Mouse (Mus musculus) hindbrain, embryonic 14.5 days (tissue): Measurements from ENCODE around the gene Rasa2. TPM values are rescaled to one million over a fixed set of nuclear protein-coding genes. Genes with fewer than 3 reads are reported as not detected.

Source experiments
- ATAC-seq: fragments of 200-750 bp; cut with Nextera tagmentation; 2 replicates; pipeline ENCODE4 v1.8.0; 2017; ENCODE audit warnings: moderate number of reproducible peaks, mild to moderate bottlenecking, moderate TSS enrichment, moderate library complexity; ENCODE audit not compliant: low FRiP score
- DNase-seq: peaks from one replicate; pipeline ENCODE4 v3.0.0-alpha.2; 2015; ENCODE audit warnings: low spot score
- H3K27ac ChIP-seq: fragments of 300-500 bp; sonication (generic); 2 replicates; pipeline ENCODE4 v1.5.1; 2014; ENCODE audit warnings: mild to moderate bottlenecking, moderate library complexity
- H3K27me3 ChIP-seq: fragments of 300-500 bp; sonication (generic); 2 replicates; pipeline ENCODE4 v1.6.1; 2014; ENCODE audit warnings: mild to moderate bottlenecking, low read length, mixed read lengths; ENCODE audit not compliant: control insufficient read depth, insufficient read depth
- H3K36me3 ChIP-seq: fragments of 300-500 bp; sonication (generic); replicated peaks from 2 replicates; pipeline ENCODE4 v1.6.1; 2014; ENCODE audit not compliant: control insufficient read depth, insufficient read depth
- H3K4me1 ChIP-seq: fragments of 300-500 bp; sonication (generic); replicated peaks from 2 replicates; pipeline ENCODE4 v1.6.1; 2014; ENCODE audit warnings: antibody characterized with exemption, low read length, mixed read lengths; ENCODE audit not compliant: control insufficient read depth, insufficient read depth
- H3K4me2 ChIP-seq: fragments of 300-500 bp; sonication (generic); replicated peaks from 2 replicates; pipeline ENCODE4 v1.6.1; 2014; ENCODE audit warnings: mild to moderate bottlenecking, moderate library complexity
- H3K4me3 ChIP-seq: fragments of 300-500 bp; sonication (generic); replicated peaks from 2 replicates; pipeline ENCODE4 v1.5.1; 2014; ENCODE audit warnings: mild to moderate bottlenecking, low read length
- H3K9ac ChIP-seq: fragments of 300-500 bp; sonication (generic); 2 replicates; pipeline ENCODE4 v1.6.1; 2014
- H3K9me3 ChIP-seq: fragments of 300-500 bp; sonication (generic); 2 replicates; pipeline ENCODE4 v1.6.1; 2016; ENCODE audit warnings: low read length; ENCODE audit not compliant: control insufficient read depth
- WGBS: fragments of 180-500 bp; shearing (Covaris S2); extraction: QIAGEN DNeasy Blood & Tissue Kit; methylation state at CpG from one replicate; pipeline ENCODE4 v1.1.7; 2014; 5-methylcytosine and 5-hydroxymethylcytosine counted together
- polyA plus RNA-seq: library from polyadenylated mRNA; unstranded; fragments of >200 nt; fragmentation: Nextera tagmentation; extraction: Ambion mirVana; gene quantifications from 2 replicates; pipeline ENCODE4 v1.2.1, GENCODE M21; 2014

The Rasa2 gene
- polyA plus RNA-seq, 1 experiment from 2014 or later = 21.1 TPM

DNA sequence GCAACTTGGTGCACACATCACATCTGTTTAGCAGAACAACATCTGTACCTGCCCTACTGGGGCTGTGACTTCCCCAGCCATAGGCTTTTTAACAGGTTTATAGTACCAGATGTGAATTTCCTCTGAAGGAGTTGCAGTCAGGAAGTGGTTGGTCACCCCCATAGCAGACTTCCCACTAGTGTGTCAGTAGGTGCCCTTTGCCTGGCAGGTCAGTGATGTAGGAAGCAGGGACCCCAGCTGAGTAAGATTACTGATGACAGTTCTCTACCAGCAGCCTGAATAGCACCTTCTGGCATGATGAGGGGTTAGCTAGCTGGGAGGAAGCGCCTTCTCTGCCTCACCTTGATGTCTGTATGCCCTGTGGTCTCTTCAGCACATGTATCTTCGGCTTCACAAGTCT lies 2.4 kb upstream of the Rasa2 start:
- H3K4me2 ChIP-seq = no peak overlapping the region
- 89% methylated on average over 2 of the region's 2 CpGs for WGBS
- H3K4me1 ChIP-seq = peaks cover 7% of the 10 kb centered on the region; the same call in 1 of the 2 replicates
- ATAC-seq = no peak
- H3K36me3 ChIP-seq = no peaks in the 10 kb centered on the region
- no peak overlapping the region for H3K4me3 ChIP-seq
- H3K27me3 ChIP-seq = no peaks in the 10 kb centered on the region
- no peak overlapping the region for H3K9ac ChIP-seq
- no peaks in the 10 kb centered on the region for H3K9me3 ChIP-seq
- no peak overlapping the region for H3K27ac ChIP-seq
- DNase-seq = no peak

DNA sequence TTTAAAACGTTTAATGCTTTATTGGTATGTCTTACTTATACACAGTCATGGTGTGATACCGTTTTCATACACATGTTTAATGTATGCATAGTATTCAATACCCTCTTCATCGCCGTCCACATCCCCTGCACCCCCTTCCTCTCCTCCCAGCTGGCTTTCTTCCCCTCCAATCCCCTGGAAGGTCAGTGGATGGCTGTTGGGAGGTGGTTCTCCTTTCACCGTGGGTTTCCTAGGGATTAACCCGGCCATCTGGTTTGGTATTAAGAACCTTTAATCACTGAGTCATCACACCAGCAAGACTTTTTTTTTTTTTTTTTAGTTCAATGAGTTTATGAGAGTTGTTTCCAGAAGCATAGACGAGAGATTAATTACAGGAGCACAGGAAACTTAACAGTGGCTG lies 1.3 kb upstream of the Rasa2 start:
- H3K27me3 ChIP-seq = no peaks in the 10 kb centered on the region
- H3K27ac ChIP-seq = no peak overlapping the region
- DNase-seq (no peak), ATAC-seq (no peak)
- peaks cover 7% of the 10 kb centered on the region; the same call in 1 of the 2 replicates for H3K4me1 ChIP-seq
- H3K4me2 ChIP-seq = no peak overlapping the region
- H3K4me3 ChIP-seq = no peak overlapping the region
- H3K36me3 ChIP-seq = no peaks in the 10 kb centered on the region
- no peak overlapping the region for H3K9ac ChIP-seq
- 54% methylated on average over 7 of the region's 7 CpGs for WGBS
- no peaks in the 10 kb centered on the region for H3K9me3 ChIP-seq

DNA sequence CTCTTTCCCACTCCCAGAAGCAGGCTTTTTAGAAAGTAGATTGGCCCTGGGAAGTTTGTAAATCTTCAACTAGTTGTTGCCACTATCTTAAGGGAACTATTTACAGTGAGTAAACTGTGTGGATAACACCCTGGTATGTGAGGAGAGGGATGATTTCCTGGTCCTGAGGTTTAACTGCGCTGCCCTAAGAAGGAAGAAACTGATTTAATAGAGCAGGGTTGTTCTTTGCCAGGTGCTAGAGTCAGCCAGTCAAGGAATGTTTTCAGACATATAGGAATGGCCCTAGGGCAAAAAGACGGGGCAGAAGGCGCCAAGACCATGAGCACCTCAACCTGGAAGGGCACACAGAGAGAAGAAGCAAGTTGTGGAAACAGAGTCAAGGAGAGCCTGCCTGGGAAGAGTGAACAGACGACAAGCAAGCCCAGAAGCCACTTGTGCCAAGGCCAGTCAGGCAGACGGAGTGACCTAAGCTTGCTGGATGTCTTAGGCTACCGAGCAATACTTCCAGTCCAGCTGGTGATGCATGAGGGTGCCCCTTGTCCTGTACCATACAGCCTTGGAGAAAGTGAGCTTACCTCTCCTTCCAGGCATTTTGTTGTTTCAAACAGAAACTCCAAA lies 765 bp upstream of the Rasa2 start:
- 56% methylated on average over 6 of the region's 6 CpGs for WGBS
- Histone ChIP-seq H3K4me2 (peak overlapping the region; percentile 59), H3K4me3 (peak overlapping the region; percentile 99; the same call in 1 of the 2 replicates), H3K27ac (no peak overlapping the region), H3K4me1 (peaks cover 7% of the 10 kb centered on the region; the same call in 1 of the 2 replicates), H3K9ac (no peak overlapping the region), H3K36me3 (no peaks in the 10 kb centered on the region), H3K27me3 (no peaks in the 10 kb centered on the region), H3K9me3 (no peaks in the 10 kb centered on the region)
- ATAC-seq = no peak
- no peak for DNase-seq

DNA sequence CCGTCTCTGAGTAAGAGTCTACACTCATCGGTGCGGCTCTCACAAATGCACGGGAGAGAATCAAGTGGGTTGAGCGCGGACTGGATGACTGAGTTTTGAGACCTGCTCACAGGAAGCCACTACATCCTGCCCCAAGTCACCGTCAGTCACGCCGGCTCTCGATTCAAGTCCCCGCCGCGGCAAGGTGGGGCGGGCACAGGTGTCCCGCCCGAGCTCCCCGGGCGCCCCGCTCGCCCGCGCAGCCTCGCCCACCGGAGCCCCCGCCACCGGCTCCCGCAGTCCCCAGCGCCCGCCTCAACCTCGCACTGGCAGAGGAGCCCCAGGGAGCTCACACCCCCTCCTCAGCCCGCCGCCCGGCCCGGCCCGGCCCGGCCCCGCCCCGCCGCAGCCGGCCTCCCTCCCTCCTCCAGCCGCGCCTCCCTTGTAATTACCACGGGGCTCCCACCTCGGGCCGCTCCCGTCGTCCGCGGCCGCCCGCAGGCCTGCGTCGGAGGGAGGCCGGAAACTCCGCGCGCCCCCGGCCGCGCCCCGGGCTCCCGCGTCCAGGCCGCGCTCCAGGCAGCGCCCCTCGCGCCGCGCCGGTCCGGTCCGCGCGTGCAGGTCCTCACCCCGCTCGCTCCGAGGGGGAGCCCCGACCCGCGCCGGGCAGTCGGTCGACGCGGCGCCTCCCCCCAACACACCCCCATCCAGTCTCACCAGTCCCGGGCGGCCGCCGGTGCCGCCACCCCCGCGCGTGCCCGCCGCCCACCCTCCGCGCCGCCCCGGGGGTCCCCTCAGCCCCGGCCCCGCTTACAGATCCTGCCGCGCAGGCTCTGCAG lies 637 bp downstream of the Rasa2 start:
- peak overlapping the region; percentile 98 for H3K9ac ChIP-seq
- H3K27ac ChIP-seq = peak overlapping the region; percentile 96
- H3K4me3 ChIP-seq = peak overlapping the region; percentile 99
- 1% methylated on average over 46 of the region's 105 CpGs for WGBS
- peak overlapping the region; percentile 59 for H3K4me2 ChIP-seq
- DNase-seq (peak; percentile 53), ATAC-seq (peak; percentile 87)
- H3K27me3 ChIP-seq = no peaks in the 10 kb centered on the region
- H3K36me3 ChIP-seq = no peaks in the 10 kb centered on the region
- no peaks in the 10 kb centered on the region for H3K9me3 ChIP-seq
- peaks cover 7% of the 10 kb centered on the region; the same call in 1 of the 2 replicates for H3K4me1 ChIP-seq

DNA sequence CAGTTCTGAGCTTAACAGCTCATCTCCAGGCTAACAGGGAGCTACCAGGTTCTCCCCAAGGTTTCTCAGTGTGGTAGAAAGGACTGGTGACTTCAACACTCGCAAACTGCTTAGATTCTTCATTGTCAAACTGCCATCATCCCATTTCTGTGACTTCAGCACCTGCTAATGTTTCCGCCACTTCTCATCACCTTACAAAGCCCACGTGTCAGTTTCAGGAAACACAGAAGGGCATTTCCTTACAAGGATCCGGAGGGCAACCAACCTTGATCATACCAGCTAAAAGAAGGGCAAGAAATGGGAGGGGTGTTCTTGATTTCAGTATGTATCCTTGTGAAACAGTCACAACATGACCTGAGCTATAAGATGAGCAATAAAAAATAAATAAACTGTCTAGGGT lies 2.3 kb downstream of the Rasa2 start:
- WGBS = 71% methylated on average over 4 of the region's 4 CpGs
- no peak for DNase-seq
- H3K4me3 ChIP-seq = no peak overlapping the region
- ATAC-seq = no peak
- H3K9ac ChIP-seq = no peak overlapping the region
- no peak overlapping the region for H3K4me2 ChIP-seq
- no peaks in the 10 kb centered on the region for H3K27me3 ChIP-seq
- peaks cover 7% of the 10 kb centered on the region; the same call in 1 of the 2 replicates for H3K4me1 ChIP-seq
- H3K9me3 ChIP-seq = no peaks in the 10 kb centered on the region
- H3K36me3 ChIP-seq = no peaks in the 10 kb centered on the region
- no peak overlapping the region for H3K27ac ChIP-seq

DNA sequence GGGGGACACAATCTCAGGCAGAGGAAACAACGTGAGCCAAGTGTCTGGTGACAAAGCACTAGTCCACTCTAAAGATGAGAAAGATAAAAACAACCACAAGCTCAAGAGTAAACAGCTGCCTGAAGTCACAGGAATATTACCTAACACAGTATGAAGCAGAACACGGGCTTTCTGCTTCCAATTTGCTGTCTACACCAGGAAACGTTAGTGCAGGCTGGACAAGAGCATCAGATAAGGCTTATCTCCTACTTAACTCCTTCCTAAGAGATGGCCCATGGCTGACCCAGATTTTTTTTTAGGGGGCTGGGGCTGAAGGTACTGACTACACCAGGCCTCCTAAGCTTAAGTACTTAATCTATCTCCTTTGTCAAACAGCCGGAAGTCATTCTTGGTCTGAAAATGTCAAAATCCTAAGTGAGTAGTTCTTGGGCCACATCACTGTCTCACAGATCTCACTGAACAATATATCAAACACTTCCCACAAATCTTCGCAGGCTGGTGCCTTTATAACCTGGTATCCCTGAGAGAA lies 3.8 kb downstream of the Rasa2 start:
- no peaks in the 10 kb centered on the region for H3K27me3 ChIP-seq
- peaks cover 7% of the 10 kb centered on the region; the same call in 1 of the 2 replicates for H3K4me1 ChIP-seq
- ATAC-seq = no peak
- DNase-seq = no peak
- no peak overlapping the region for H3K4me2 ChIP-seq
- 61% methylated on average over 5 of the region's 5 CpGs for WGBS
- H3K9ac ChIP-seq = no peak overlapping the region
- H3K9me3 ChIP-seq = no peaks in the 10 kb centered on the region
- no peaks in the 10 kb centered on the region for H3K36me3 ChIP-seq
- no peak overlapping the region for H3K4me3 ChIP-seq
- no peak overlapping the region for H3K27ac ChIP-seq

DNA sequence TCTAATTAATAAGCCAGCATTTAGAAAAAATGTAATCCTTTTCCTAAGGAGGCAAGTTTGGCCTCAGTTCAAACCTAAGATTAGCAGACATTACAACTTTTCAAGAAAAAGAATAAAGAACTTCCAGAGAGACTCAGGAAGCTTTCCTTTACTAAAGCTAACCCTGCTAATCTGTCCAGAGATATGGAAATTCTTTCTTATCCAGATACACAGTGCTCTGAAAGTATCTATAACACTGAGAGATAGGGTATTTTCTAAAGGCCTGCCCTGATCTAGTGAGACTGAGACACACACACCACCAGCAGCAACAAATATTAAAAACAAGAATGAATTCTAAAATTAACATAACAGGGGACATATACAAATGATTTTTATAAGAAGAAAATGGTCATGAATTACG lies 4.4 kb downstream of the Rasa2 start:
- WGBS = 81% methylated on average over 1 of the region's 1 CpGs
- H3K4me1 ChIP-seq = peaks cover 7% of the 10 kb centered on the region; the same call in 1 of the 2 replicates
- no peak for DNase-seq
- no peak overlapping the region for H3K9ac ChIP-seq
- H3K27ac ChIP-seq = no peak overlapping the region
- no peak overlapping the region for H3K4me2 ChIP-seq
- no peak overlapping the region for H3K4me3 ChIP-seq
- no peaks in the 10 kb centered on the region for H3K27me3 ChIP-seq
- ATAC-seq = no peak
- no peaks in the 10 kb centered on the region for H3K9me3 ChIP-seq
- no peaks in the 10 kb centered on the region for H3K36me3 ChIP-seq

DNA sequence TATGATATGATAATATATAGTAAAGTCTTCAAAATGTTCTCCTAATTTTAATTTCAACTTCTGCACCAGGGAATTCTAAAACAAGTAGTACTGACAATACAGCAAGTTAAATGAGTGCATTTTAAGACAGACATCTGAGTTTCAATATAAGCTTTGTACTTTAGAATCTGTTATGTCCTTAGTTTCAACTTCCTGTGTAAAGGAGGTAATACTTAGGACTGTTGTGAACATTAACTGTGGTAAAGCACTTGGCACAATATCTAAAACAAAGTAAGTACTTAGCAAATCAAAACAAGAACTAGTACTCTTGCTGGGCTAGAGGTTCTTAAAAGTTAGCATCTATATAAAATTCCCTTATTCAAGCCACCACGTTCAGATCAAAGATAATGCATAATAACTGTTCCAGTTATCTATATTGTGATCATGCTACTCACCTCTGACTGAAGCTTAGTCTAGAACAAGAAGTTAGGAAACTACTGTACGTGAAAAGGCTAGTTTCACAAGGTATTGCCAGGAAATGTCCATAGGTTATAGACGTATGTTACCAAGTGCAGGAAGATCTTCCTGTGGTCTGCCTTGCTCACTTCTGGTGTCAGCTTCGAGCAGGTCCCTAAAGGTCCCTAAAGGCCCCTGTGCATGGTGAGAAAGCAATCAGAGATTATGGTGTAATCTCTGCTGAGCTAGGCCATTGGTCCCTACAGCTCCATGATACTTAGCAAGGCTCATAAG lies 12.8 kb downstream of the Rasa2 start:
- no peak overlapping the region for H3K4me2 ChIP-seq

DNA sequence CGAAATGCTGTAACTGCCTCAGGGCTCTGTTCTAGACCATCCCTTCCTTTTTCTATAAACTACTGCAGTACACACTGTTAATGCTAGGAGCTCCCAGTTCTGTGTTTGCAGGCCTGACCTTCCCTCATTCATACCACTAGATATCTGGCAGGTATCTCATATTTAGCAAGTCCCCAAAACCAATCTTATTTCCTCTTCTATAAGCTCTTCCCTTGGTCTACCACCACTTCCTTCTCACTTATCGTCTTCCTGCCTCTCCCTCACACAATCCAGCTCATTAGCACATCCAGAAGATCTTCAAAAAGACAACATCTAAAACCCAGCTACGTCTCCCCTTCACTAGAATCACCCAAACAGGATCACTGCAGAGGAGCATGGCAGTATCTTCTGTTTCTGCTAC lies 19.1 kb downstream of the Rasa2 start:
- Histone ChIP-seq H3K36me3 (peaks cover 21% of the 10 kb centered on the region), H3K9ac (no peak overlapping the region), H3K4me1 (no peaks in the 10 kb centered on the region), H3K9me3 (peaks cover 6% of the 10 kb centered on the region; the same call in 1 of the 2 replicates), H3K27ac (no peak overlapping the region), H3K27me3 (no peaks in the 10 kb centered on the region), H3K4me2 (no peak overlapping the region), H3K4me3 (no peak overlapping the region)
- no peak for ATAC-seq
- no peak for DNase-seq
- 92% methylated on average over 3 of the region's 3 CpGs for WGBS

More for the DNA sequence above, 12.8 kb downstream of the Rasa2 start:
- DNase-seq = no peak
- no peak for ATAC-seq
- H3K27ac ChIP-seq = no peak overlapping the region
- H3K4me3 ChIP-seq = no peak overlapping the region
- no peaks in the 10 kb centered on the region for H3K27me3 ChIP-seq
- H3K9ac ChIP-seq = no peak overlapping the region
- H3K4me1 ChIP-seq = no peaks in the 10 kb centered on the region
- WGBS = 92% methylated on average over 4 of the region's 4 CpGs
- no peaks in the 10 kb centered on the region for H3K9me3 ChIP-seq
- no peaks in the 10 kb centered on the region for H3K36me3 ChIP-seq
